Mouse (Mus musculus): ENCODE measurements around the gene Zfp30. TPM values are rescaled to one million over a fixed set of nuclear protein-coding genes. Genes with fewer than 3 reads are reported as not detected.

Gene Zfp30
- total and polyA plus RNA-seq, 3 experiments = 1.4 to 2.7 TPM; not detected in 1

- peak; percentile 87; the same call in 1 of the 2 replicates for TF ChIP-seq KAT2A (conservative IDR thresholded peaks at IDR 0.05; ENCODE audit: low read depth, low read length)
- peak; percentile 81 for TF ChIP-seq MAX (IDR thresholded peaks at IDR 0.05; ENCODE audit: low read length)
- TF ChIP-seq MXI1 (IDR thresholded peaks at IDR 0.05; ENCODE audit: low read depth, low read length) = peak; percentile 88
- no peak for TF ChIP-seq ZKSCAN1 (IDR thresholded peaks at IDR 0.05; ENCODE audit: low read depth, low read length)
These were observed 15.5 kb upstream of the Zfp30 start, which contains the start of gene Zfp84 (continued) for GRCm38 (mm10) chr7:29768090-29768900.

GRCm38 (mm10) chr7:29768980-29769379, 14.8 kb upstream of the Zfp30 start:
- Histone ChIP-seq H3K36me3 (ENCODE audit: control insufficient read depth in 1 of 2, insufficient read depth in 2 of 2, low read length in 2 of 2) (peaks cover 0 to 8% of the 10 kb centered on the region in 2 experiments; a peak in 3 of 4 replicates), H3K79me2 (ENCODE audit: control insufficient read depth, insufficient read depth, low read length, poor library complexity) (peaks cover 21% of the 10 kb centered on the region), H3K4me1 (ENCODE audit: control insufficient read depth in 1 of 2, insufficient read depth in 2 of 2, low read length in 2 of 2) (peaks cover 4 to 10% of the 10 kb centered on the region in 2 experiments; a peak in 2 of 4 replicates), H3K9ac (ENCODE audit: control insufficient read depth, low read depth, low read length, poor library complexity, severe bottlenecking) (peak overlapping the region; percentile 93), H3K4me3 (ENCODE audit: control insufficient read depth in 1 of 2, insufficient read depth in 1 of 2, low read depth in 2 of 2, low read length in 2 of 2) (peak overlapping the region; percentile 80 to 92), H3K27ac (ENCODE audit: control insufficient read depth, low read depth, low read length) (peak overlapping the region; percentile 97), H3K27me3 (ENCODE audit: control insufficient read depth in 1 of 2, insufficient read depth in 2 of 2, low read length in 2 of 2) (no peaks in the 10 kb centered on the region), H3K9me3 (replicated peaks; ENCODE audit: insufficient read depth, low read length) (no peaks in the 10 kb centered on the region)
- DNase-seq (ENCODE audit: low read depth, low spot score) = no peak
- TF ChIP-seq CHD1 (IDR thresholded peaks at IDR 0.05; ENCODE audit: low read depth, low read length) = 0 out of 2 replicates have a peak, but pooled peaks have one; percentile 67
- 0 out of 2 replicates have a peak, but pooled peaks have one; percentile 33 for TF ChIP-seq MYC (IDR thresholded peaks at IDR 0.05; ENCODE audit: low read depth, low read length)
- TF ChIP-seq MAFK (IDR thresholded peaks at IDR 0.05; ENCODE audit: borderline replicate concordance, low read depth, low read length) = no peak

DNA sequence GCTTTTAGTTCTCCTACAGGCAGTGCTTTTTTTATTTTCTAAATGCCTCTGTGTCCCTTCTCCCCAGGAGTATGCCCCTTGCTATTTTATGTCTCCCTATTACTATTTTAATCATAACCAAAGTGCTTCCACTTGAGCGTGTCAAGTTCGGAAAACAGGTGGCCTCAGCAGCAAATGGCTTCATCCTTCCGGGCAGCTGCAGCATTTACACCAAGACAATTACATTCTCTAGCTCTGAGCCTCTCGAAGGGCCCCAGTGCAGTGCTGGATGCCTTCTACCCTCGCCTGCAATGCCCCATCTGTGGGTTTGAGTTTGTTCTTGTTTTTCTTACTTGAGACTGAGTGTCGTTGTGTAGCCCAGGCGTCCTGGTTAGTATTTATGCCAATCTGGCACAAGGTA, 10.3 kb upstream of the Zfp30 start:
- Histone ChIP-seq H3K79me2 (ENCODE audit: control insufficient read depth, insufficient read depth, low read length, poor library complexity) (peaks cover 19% of the 10 kb centered on the region), H3K27me3 (ENCODE audit: control insufficient read depth in 1 of 2, insufficient read depth in 2 of 2, low read length in 2 of 2) (no peaks in the 10 kb centered on the region), H3K9me3 (replicated peaks; ENCODE audit: insufficient read depth, low read length) (no peaks in the 10 kb centered on the region), H3K27ac (ENCODE audit: control insufficient read depth, low read depth, low read length) (no peak overlapping the region), H3K36me3 (ENCODE audit: control insufficient read depth in 1 of 2, insufficient read depth in 2 of 2, low read length in 2 of 2) (peaks cover 8 to 28% of the 10 kb centered on the region in 2 experiments), H3K4me1 (ENCODE audit: control insufficient read depth in 1 of 2, insufficient read depth in 2 of 2, low read length in 2 of 2) (peaks cover 4 to 8% of the 10 kb centered on the region in 2 experiments; a peak in 2 of 4 replicates), H3K4me3 (ENCODE audit: control insufficient read depth in 1 of 2, insufficient read depth in 1 of 2, low read depth in 2 of 2, low read length in 2 of 2) (no peak overlapping the region), H3K9ac (ENCODE audit: control insufficient read depth, low read depth, low read length, poor library complexity, severe bottlenecking) (no peak overlapping the region)
- no peak for DNase-seq (ENCODE audit: low read depth, low spot score)
- TF ChIP-seq RCOR1 (IDR thresholded peaks at IDR 0.05; ENCODE audit: low read depth, low read length) (no peak), SMC3 (IDR thresholded peaks at IDR 0.05; ENCODE audit: low read depth, low read length) (no peak), POLR2A (IDR thresholded peaks at IDR 0.05; ENCODE audit: control insufficient read depth in 1 of 2, insufficient read depth in 1 of 2, low read depth in 1 of 2, low read length in 2 of 2, poor library complexity in 1 of 2) (no peak), ETS1 (IDR thresholded peaks at IDR 0.05; ENCODE audit: low read depth, low read length) (no peak), CHD2 (IDR thresholded peaks at IDR 0.05; ENCODE audit: low read length) (no peak), RAD21 (IDR thresholded peaks at IDR 0.05; ENCODE audit: low read depth, low read length) (no peak), MAZ (IDR thresholded peaks at IDR 0.05; ENCODE audit: low read depth, low read length) (no peak), UBTF (IDR thresholded peaks at IDR 0.05; ENCODE audit: borderline replicate concordance, insufficient read depth, low read depth, low read length) (no peak), NRF1 (IDR thresholded peaks at IDR 0.05; ENCODE audit: insufficient read depth, low read depth, low read length, poor library complexity, severe bottlenecking) (no peak), MXI1 (IDR thresholded peaks at IDR 0.05; ENCODE audit: low read depth, low read length) (no peak), MAFK (IDR thresholded peaks at IDR 0.05; ENCODE audit: borderline replicate concordance, low read depth, low read length) (no peak), ZKSCAN1 (IDR thresholded peaks at IDR 0.05; ENCODE audit: low read depth, low read length) (no peak)
